Mouse (Mus musculus) liver, embryonic 12.5 days (tissue): ENCODE results near the gene 2810408A11Rik. TPM values are rescaled to one million over a fixed set of nuclear protein-coding genes. Genes with fewer than 3 reads are reported as not detected.

Experiments used
- ATAC-seq: fragments of 200-750 bp; cut with Nextera tagmentation; 2 replicates; pipeline ENCODE4 v1.8.0; 2017; ENCODE audit warnings: moderate number of reproducible peaks, mild to moderate bottlenecking, moderate library complexity
- H3K27ac ChIP-seq: fragments of 300-500 bp; sonication (generic); 2 replicates; pipeline ENCODE4 v1.5.1; 2016; ENCODE audit warnings: mild to moderate bottlenecking
- H3K27me3 ChIP-seq: fragments of 300-500 bp; sonication (generic); replicated peaks from 2 replicates; pipeline ENCODE4 v1.6.1; 2016; ENCODE audit warnings: mild to moderate bottlenecking, moderate library complexity
- H3K36me3 ChIP-seq: fragments of 300-500 bp; sonication (generic); 2 replicates; pipeline ENCODE4 v1.6.1; 2016; ENCODE audit warnings: mild to moderate bottlenecking, moderate library complexity
- H3K4me1 ChIP-seq: fragments of 300-500 bp; sonication (generic); 2 replicates; pipeline ENCODE4 v1.6.1; 2016
- H3K4me2 ChIP-seq: fragments of 300-500 bp; sonication (generic); 2 replicates; pipeline ENCODE4 v1.6.1; 2016; ENCODE audit warnings: mild to moderate bottlenecking, moderate library complexity
- H3K4me3 ChIP-seq: fragments of 300-500 bp; sonication (generic); 2 replicates; pipeline ENCODE4 v1.5.1; 2016; ENCODE audit warnings: mild to moderate bottlenecking, moderate library complexity
- H3K9ac ChIP-seq: fragments of 300-500 bp; sonication (generic); 2 replicates; pipeline ENCODE4 v1.6.1; 2016; ENCODE audit warnings: mild to moderate bottlenecking, moderate library complexity
- H3K9me3 ChIP-seq: fragments of 300-500 bp; sonication (generic); replicated peaks from 2 replicates; pipeline ENCODE4 v1.6.1; 2016; ENCODE audit warnings: mild to moderate bottlenecking, moderate library complexity
- WGBS: fragments of 180-500 bp; shearing (Covaris S2); methylation state at CpG from one replicate; pipeline ENCODE4 v1.1.7; 2016; ENCODE audit not compliant: insufficient replicate concordance; 5-methylcytosine and 5-hydroxymethylcytosine counted together
- microRNA-seq: library from miRNA; unstranded; fragments of <30 nt; microRNA quantifications from one replicate; pipeline ENCODE4, GENCODE M21; 2017
- polyA plus RNA-seq: library from polyadenylated mRNA; unstranded; fragments of >200 nt; fragmentation: Nextera tagmentation; extraction: Ambion mirVana; gene quantifications from 2 replicates; pipeline ENCODE4 v1.2.1, GENCODE M21; 2016

2810408A11Rik gene
- polyA plus RNA-seq, 1 experiment from 2014 or later: 2.3 TPM

- ATAC-seq: no peak
Measured at GRCm38 (mm10) chr11:69850754-69851153, 50.0 kb downstream of the 2810408A11Rik start.

GRCm38 (mm10) chr11:69849884-69850283 lies 50.9 kb downstream of the 2810408A11Rik start:
- Histone ChIP-seq H3K36me3 (peaks cover 56% of the 10 kb centered on the region), H3K4me2 (0 out of 2 replicates have a peak overlapping the region, but pooled peaks have one; percentile 10), H3K4me1 (peaks cover 91% of the 10 kb centered on the region), H3K9me3 (no peaks in the 10 kb centered on the region), H3K27ac (peak overlapping the region; percentile 99), H3K9ac (no peak overlapping the region), H3K27me3 (no peaks in the 10 kb centered on the region), H3K4me3 (no peak overlapping the region)
- 83% methylated on average over 15 of the region's 15 CpGs for WGBS
- ATAC-seq: no peak

More at GRCm38 (mm10) chr11:69850754-69851153, 50.0 kb downstream of the 2810408A11Rik start:
- peaks cover 56% of the 10 kb centered on the region for H3K36me3 ChIP-seq
- H3K9ac ChIP-seq: no peak overlapping the region
- H3K27me3 ChIP-seq: no peaks in the 10 kb centered on the region
- no peaks in the 10 kb centered on the region for H3K9me3 ChIP-seq
- H3K27ac ChIP-seq: peak overlapping the region; percentile 99
- peaks cover 91% of the 10 kb centered on the region for H3K4me1 ChIP-seq
- no peak overlapping the region for H3K4me3 ChIP-seq
- 57% methylated on average over 8 of the region's 8 CpGs for WGBS
- peak overlapping the region; percentile 10; the same call in 1 of the 2 replicates for H3K4me2 ChIP-seq

GRCm38 (mm10) chr11:69849128-69849527 lies 51.7 kb downstream of the 2810408A11Rik start:
- Histone ChIP-seq H3K27ac (peak overlapping the region; percentile 99), H3K9ac (0 out of 2 replicates have a peak overlapping the region, but pooled peaks have one; percentile 8), H3K4me2 (0 out of 2 replicates have a peak overlapping the region, but pooled peaks have one; percentile 10), H3K36me3 (peaks cover 56% of the 10 kb centered on the region), H3K27me3 (no peaks in the 10 kb centered on the region), H3K4me3 (no peak overlapping the region), H3K9me3 (no peaks in the 10 kb centered on the region), H3K4me1 (peaks cover 85% of the 10 kb centered on the region)
- ATAC-seq: no peak
- 75% methylated on average over 9 of the region's 9 CpGs for WGBS

- no peak for ATAC-seq
- peaks cover 80% of the 10 kb centered on the region for H3K4me1 ChIP-seq
- H3K9ac ChIP-seq: peak overlapping the region; percentile 87; the same call in 1 of the 2 replicates
- peak overlapping the region; percentile 73 for H3K4me3 ChIP-seq
- H3K4me2 ChIP-seq: peak overlapping the region; percentile 92
- peak overlapping the region; percentile 99 for H3K27ac ChIP-seq
- H3K27me3 ChIP-seq: no peaks in the 10 kb centered on the region
- H3K36me3 ChIP-seq: peaks cover 54% of the 10 kb centered on the region
- 94% methylated on average over 6 of the region's 6 CpGs for WGBS
- no peaks in the 10 kb centered on the region for H3K9me3 ChIP-seq
Measured at GRCm38 (mm10) chr11:69848021-69848420, 52.8 kb downstream of the 2810408A11Rik start.

Small RNA genes within 50 kb of the gene (microRNA-seq; reads per million reads assigned to microRNA genes)
- gene Mir6924: not detected

Other genes starting within 250 kb of the 2810408A11Rik start
- not detected in 2 replicates for gene Sox15, start 245.7 kb downstream of the 2810408A11Rik start, polyA plus RNA-seq
- gene Mpdu1, start 238.3 kb downstream of the 2810408A11Rik start, polyA plus RNA-seq: 38.2 and 39.4 TPM in 2 replicates
- gene Cd68, start 234.8 kb downstream of the 2810408A11Rik start, polyA plus RNA-seq: 14.5 and 15.0 TPM in 2 replicates
- gene Eif4a1, start 228.6 kb downstream of the 2810408A11Rik start, polyA plus RNA-seq: 393 and 408 TPM in 2 replicates
- 53.8 and 56.2 TPM in 2 replicates for gene Senp3, start 218.9 kb downstream of the 2810408A11Rik start, polyA plus RNA-seq
- 0.14 and 0.23 TPM in 2 replicates for gene Tnfsf13, start 215.2 kb downstream of the 2810408A11Rik start, polyA plus RNA-seq
- gene Tnfsf12, start 205.1 kb downstream of the 2810408A11Rik start, polyA plus RNA-seq: 3.3 and 3.6 TPM in 2 replicates
- gene Tnfsfm13, start 204.9 kb downstream of the 2810408A11Rik start, polyA plus RNA-seq: 0.72 and 0.98 TPM in 2 replicates
- 17.4 and 20.2 TPM in 2 replicates for gene Polr2a, start 142.3 kb downstream of the 2810408A11Rik start, polyA plus RNA-seq
- gene Slc35g3, start 139.0 kb downstream of the 2810408A11Rik start, polyA plus RNA-seq: not detected in 2 replicates
- 0.43 and 0.70 TPM in 2 replicates for gene Zbtb4, start 135.1 kb downstream of the 2810408A11Rik start, polyA plus RNA-seq
- gene Chrnb1, start 105.0 kb downstream of the 2810408A11Rik start, polyA plus RNA-seq: 0.63 and 0.64 TPM in 2 replicates
- 0.45 and 0.48 TPM in 2 replicates for gene Fgf11, start 99.1 kb downstream of the 2810408A11Rik start, polyA plus RNA-seq
- gene Tmem102, start 95.4 kb downstream of the 2810408A11Rik start, polyA plus RNA-seq: 0.59 and 0.72 TPM in 2 replicates
- not detected in 2 replicates for gene Gm39566, start 85.7 kb downstream of the 2810408A11Rik start, polyA plus RNA-seq
- gene Spem2, start 82.5 kb downstream of the 2810408A11Rik start, polyA plus RNA-seq: not detected in 2 replicates
- not detected in 2 replicates for gene Spem1, start 78.8 kb downstream of the 2810408A11Rik start, polyA plus RNA-seq
- gene Nlgn2, start 63.2 kb downstream of the 2810408A11Rik start, polyA plus RNA-seq: 1.3 and 1.4 TPM in 2 replicates
- gene Tmem256, start 62.5 kb downstream of the 2810408A11Rik start, polyA plus RNA-seq: 330 and 338 TPM in 2 replicates
- 37.0 and 37.7 TPM in 2 replicates for gene Plscr3, start 54.6 kb downstream of the 2810408A11Rik start, polyA plus RNA-seq
- 1.2 and 1.4 TPM in 2 replicates for gene Tnk1, start 42.3 kb downstream of the 2810408A11Rik start, polyA plus RNA-seq
- gene Tmem95, start 23.0 kb downstream of the 2810408A11Rik start, polyA plus RNA-seq: not detected in 2 replicates
- gene Kctd11, start 19.6 kb downstream of the 2810408A11Rik start, polyA plus RNA-seq: 1.3 TPM in 2 replicates
- 7.6 and 8.1 TPM in 2 replicates for gene Acap1, start 5.4 kb downstream of the 2810408A11Rik start, polyA plus RNA-seq
- 4.5 and 5.7 TPM in 2 replicates for gene Neurl4, start 85 bp upstream of the 2810408A11Rik start, polyA plus RNA-seq
- 125 TPM in 2 replicates for gene Gps2, start 12.9 kb upstream of the 2810408A11Rik start, polyA plus RNA-seq
- 2,199 and 2,266 TPM in 2 replicates for gene Eif5a, start 21.0 kb upstream of the 2810408A11Rik start, polyA plus RNA-seq
- gene Ybx2, start 34.8 kb upstream of the 2810408A11Rik start, polyA plus RNA-seq: 0.20 and 0.25 TPM in 2 replicates
- gene Slc2a4, start 47.2 kb upstream of the 2810408A11Rik start, polyA plus RNA-seq: 14.9 and 17.0 TPM in 2 replicates
- 2.8 and 3.3 TPM in 2 replicates for gene Cldn7, start 63.8 kb upstream of the 2810408A11Rik start, polyA plus RNA-seq
- gene Ctdnep1, start 80.2 kb upstream of the 2810408A11Rik start, polyA plus RNA-seq: 14.0 and 15.2 TPM in 2 replicates
- gene Elp5, start 81.5 kb upstream of the 2810408A11Rik start, polyA plus RNA-seq: 88.1 and 91.8 TPM in 2 replicates
- gene Gabarap, start 90.2 kb upstream of the 2810408A11Rik start, polyA plus RNA-seq: 260 and 270 TPM in 2 replicates
- gene Phf23, start 94.8 kb upstream of the 2810408A11Rik start, polyA plus RNA-seq: 39.5 and 40.9 TPM in 2 replicates
- 13.4 and 13.7 TPM in 2 replicates for gene Dvl2, start 99.6 kb upstream of the 2810408A11Rik start, polyA plus RNA-seq
- 89.9 and 91.3 TPM in 2 replicates for gene Acadvl, start 114.4 kb upstream of the 2810408A11Rik start, polyA plus RNA-seq
- 2.3 and 2.7 TPM in 2 replicates for gene Dlg4, start 116.0 kb upstream of the 2810408A11Rik start, polyA plus RNA-seq
- 0.51 and 0.63 TPM in 2 replicates for gene Asgr1, start 153.1 kb upstream of the 2810408A11Rik start, polyA plus RNA-seq
- gene Asgr2, start 191.7 kb upstream of the 2810408A11Rik start, polyA plus RNA-seq: 4.3 and 4.8 TPM in 2 replicates
- 0.72 and 0.80 TPM in 2 replicates for gene Mgl2, start 229.3 kb upstream of the 2810408A11Rik start, polyA plus RNA-seq